Mouse (Mus musculus): ENCODE measurements around the gene Fabp1. TPM values are rescaled to one million over a fixed set of nuclear protein-coding genes. Genes with fewer than 3 reads are reported as not detected.

Gene Fabp1
- total and polyA plus RNA-seq, 3 experiments = not detected

- Histone ChIP-seq H3K4me3 (replicated peaks in 1 of 3; ENCODE audit: low read depth in 2 of 3, low read length in 2 of 3, poor library complexity in 1 of 3) (no peak overlapping the region), H3K9me3 (replicated peaks; ENCODE audit: low read length) (no peaks in the 10 kb centered on the region), H3K27me3 (replicated peaks) (peaks cover 1% of the 10 kb centered on the region), H3K27ac (ENCODE audit: insufficient read depth, low read depth) (no peak overlapping the region), H3K9ac (ENCODE audit: insufficient read depth, low read depth) (no peak overlapping the region), H3K36me3 (replicated peaks in 1 of 2; ENCODE audit: control insufficient read depth in 1 of 2, insufficient read depth in 1 of 2, low read length in 1 of 2) (no peaks in the 10 kb centered on the region), H3K79me2 (replicated peaks; ENCODE audit: control insufficient read depth, extremely low read depth, insufficient read depth, poor library complexity, severe bottlenecking) (no peaks in the 10 kb centered on the region), H3K4me1 (ENCODE audit: control insufficient read depth in 1 of 2, insufficient read depth in 2 of 2) (peaks cover 10 to 15% of the 10 kb centered on the region in 2 experiments), H3K4me2 (ENCODE audit: insufficient read depth, low read depth, poor library complexity, severe bottlenecking) (no peak overlapping the region)
- in situ Hi-C loops (cut with MboI; ENCODE audit: low pct_ligation_motif_present, low pct_unique_long_range_greater_than_20kb, low sequenced_read_pairs) = no loop called here
- no peak for DNase-seq (ENCODE audit: extremely low read depth)
- TF ChIP-seq RCOR1 (conservative IDR thresholded peaks at IDR 0.05; ENCODE audit: low read depth, low read length) (no peak), BHLHE40 (IDR thresholded peaks at IDR 0.05; ENCODE audit: low read depth, low read length) (no peak), ELF1 (IDR thresholded peaks at IDR 0.05; ENCODE audit: low read depth, low read length) (no peak), IRF4 (IDR thresholded peaks at IDR 0.05; ENCODE audit: low read depth, low read length) (no peak), USF2 (conservative IDR thresholded peaks at IDR 0.05; ENCODE audit: low read depth, low read length) (no peak), PAX5 (IDR thresholded peaks at IDR 0.05; ENCODE audit: low read length) (no peak), JUND (conservative IDR thresholded peaks at IDR 0.05; ENCODE audit: low read depth, low read length) (no peak), MYC (IDR thresholded peaks at IDR 0.05; ENCODE audit: low read depth, low read length) (peak; percentile 63; the same call in 1 of the 2 replicates), GABPA (IDR thresholded peaks at IDR 0.05; ENCODE audit: insufficient replicate concordance, low read depth, low read length) (no peak), CHD1 (IDR thresholded peaks at IDR 0.05; ENCODE audit: low read depth, low read length) (no peak), MAZ (IDR thresholded peaks at IDR 0.05; ENCODE audit: low read depth, low read length) (no peak), HCFC1 (IDR thresholded peaks at IDR 0.05; ENCODE audit: low read depth, low read length) (no peak), CTCF (conservative IDR thresholded peaks at IDR 0.05 in 1 of 2, IDR thresholded peaks at IDR 0.05 in 1 of 2; ENCODE audit: low read depth in 2 of 2, low read length in 2 of 2) (peak in 1 of 2 experiments; percentile 41; a peak in 1 of 4 replicates), MAFK (IDR thresholded peaks at IDR 0.05; ENCODE audit: insufficient replicate concordance, low read length) (no peak), SMC3 (IDR thresholded peaks at IDR 0.05; ENCODE audit: low read depth, low read length) (peak; percentile 26; the same call in 1 of the 2 replicates), RAD21 (IDR thresholded peaks at IDR 0.05; ENCODE audit: low read depth, low read length) (peak; percentile 29)
- dilution Hi-C loops (cut with MboI; ENCODE audit: extremely low pct_ligation_motif_present, extremely low pct_unique_long_range_greater_than_20kb, low sequenced_read_pairs) = no loop called here
Measured at GRCm38 (mm10) chr6:71243258-71243657, 43.6 kb downstream of the Fabp1 start.

GRCm38 (mm10) chr6:71248420-71248819 is 48.8 kb downstream of the Fabp1 start:
- no peaks in the 10 kb centered on the region for H3K9me3 ChIP-seq (replicated peaks; ENCODE audit: low read length)
- dilution Hi-C loops (cut with MboI; ENCODE audit: extremely low pct_ligation_motif_present, extremely low pct_unique_long_range_greater_than_20kb, low sequenced_read_pairs) (no loop called here), in situ Hi-C loops (cut with MboI; ENCODE audit: low pct_ligation_motif_present, low pct_unique_long_range_greater_than_20kb, low sequenced_read_pairs) (no loop called here)
- no peak for DNase-seq (ENCODE audit: extremely low read depth)
- peaks cover 5 to 12% of the 10 kb centered on the region in 2 experiments; a peak in 3 of 4 replicates for H3K4me1 ChIP-seq (ENCODE audit: control insufficient read depth in 1 of 2, insufficient read depth in 2 of 2)
- no peaks in the 10 kb centered on the region for H3K27me3 ChIP-seq (replicated peaks)
- no peak overlapping the region for H3K9ac ChIP-seq (ENCODE audit: insufficient read depth, low read depth)
- H3K4me2 ChIP-seq (ENCODE audit: insufficient read depth, low read depth, poor library complexity, severe bottlenecking) = no peak overlapping the region
- H3K79me2 ChIP-seq (replicated peaks; ENCODE audit: control insufficient read depth, extremely low read depth, insufficient read depth, poor library complexity, severe bottlenecking) = no peaks in the 10 kb centered on the region
- TF ChIP-seq ZMIZ1 (IDR thresholded peaks at IDR 0.05; ENCODE audit: low read depth, low read length) (no peak), MAX (IDR thresholded peaks at IDR 0.05; ENCODE audit: low read length) (no peak), RCOR1 (conservative IDR thresholded peaks at IDR 0.05; ENCODE audit: low read depth, low read length) (no peak), JUN (IDR thresholded peaks at IDR 0.05; ENCODE audit: insufficient read depth, low read depth, low read length) (no peak), USF1 (IDR thresholded peaks at IDR 0.05; ENCODE audit: low read depth, low read length) (no peak)
- no peak overlapping the region for H3K27ac ChIP-seq (ENCODE audit: insufficient read depth, low read depth)
- H3K4me3 ChIP-seq (replicated peaks in 1 of 3; ENCODE audit: low read depth in 2 of 3, low read length in 2 of 3, poor library complexity in 1 of 3) = no peak overlapping the region
- no peaks in the 10 kb centered on the region for H3K36me3 ChIP-seq (replicated peaks in 1 of 2; ENCODE audit: control insufficient read depth in 1 of 2, insufficient read depth in 1 of 2, low read length in 1 of 2)

Measured in CH12.LX (cell line).